9 mouse cellular contexts compared by ENCODE assay signal in genomic region chr5:122050832-122051105, GRCm38 (mm10). TPM values are rescaled to one million over a fixed set of nuclear protein-coding genes. Genes with fewer than 3 reads are reported as not detected.
A peak's percentile ranks its signal among the peaks of the same experiment; 100 is the strongest.
DNase-seq lines count a peak whose midpoint lies in the region; ATAC-seq and TF ChIP-seq lines count a peak whose summit lies in the region.
"Had no signal": no experiment of that assay in that cellular context is flagged by ENCODE, and none has a peak within 500 bp of the region (broad histone marks: within the 10 kb centered on the region; RNA-seq: fewer than 3 reads in every experiment).

No protein-coding gene starts in this region.

- peaks cover 64% of the 10 kb centered on the region for H3K27me3 ChIP-seq in heart, embryonic 10.5 days (ENCODE audit: insufficient read depth, poor library complexity, severe bottlenecking)
- no peaks in the 10 kb centered on the region for H3K27me3 ChIP-seq in ES-Bruce4 (ENCODE audit: control insufficient read depth, insufficient read depth, low read length, poor library complexity, severe bottlenecking)
- H3K27me3 ChIP-seq in forebrain, embryonic 14.5 days (replicated peaks; ENCODE audit: control insufficient read depth, insufficient read depth, low read length): no peaks in the 10 kb centered on the region
- peaks cover 41% of the 10 kb centered on the region for H3K27me3 ChIP-seq in liver, embryonic 14.5 days (ENCODE audit: control insufficient read depth, insufficient read depth, low read length)

- WGBS in heart, embryonic 10.5 days: 7% methylated on average over 8 of the region's 8 CpGs
- 11% methylated on average over 8 of the region's 8 CpGs for WGBS in forebrain, embryonic 14.5 days
- WGBS in liver, embryonic 14.5 days (ENCODE audit: insufficient replicate concordance): 9% methylated on average over 8 of the region's 8 CpGs

- no peaks in the 10 kb centered on the region for H3K36me3 ChIP-seq in heart, embryonic 10.5 days
- H3K36me3 ChIP-seq in ES-Bruce4 (ENCODE audit: control insufficient read depth, insufficient read depth, low read length, poor library complexity, severe bottlenecking): no peaks in the 10 kb centered on the region
- H3K36me3 ChIP-seq in forebrain, embryonic 14.5 days (ENCODE audit: control insufficient read depth, insufficient read depth, low read length): no peaks in the 10 kb centered on the region
- no peaks in the 10 kb centered on the region for H3K36me3 ChIP-seq in liver, embryonic 14.5 days (replicated peaks; ENCODE audit: control insufficient read depth, insufficient read depth, low read depth)

- H3K4me3 ChIP-seq in heart, embryonic 10.5 days: peak overlapping the region; percentile 88
- peak overlapping the region; percentile 62 for H3K4me3 ChIP-seq in ES-Bruce4 (ENCODE audit: low read depth, low read length)
- H3K4me3 ChIP-seq in forebrain, embryonic 14.5 days (ENCODE audit: low read depth, low read length): peak overlapping the region; percentile 78; the same call in 1 of the 2 replicates
- no peak overlapping the region for H3K4me3 ChIP-seq in liver, embryonic 14.5 days (ENCODE audit: insufficient read depth in 1 of 2, low read depth in 2 of 2, low read length in 2 of 2)

- TF ChIP-seq CTCF in ES-Bruce4 (IDR thresholded peaks at IDR 0.05; ENCODE audit: low read depth, low read length): peak; percentile 29
- TF ChIP-seq CTCF in liver, embryonic 14.5 days (IDR thresholded peaks at IDR 0.05; ENCODE audit: low read depth): no peak

- H3K4me1 ChIP-seq in heart, embryonic 10.5 days: peaks cover 52% of the 10 kb centered on the region
- no peaks in the 10 kb centered on the region for H3K4me1 ChIP-seq in ES-Bruce4 (ENCODE audit: control insufficient read depth, insufficient read depth, low read length)
- H3K4me1 ChIP-seq in forebrain, embryonic 14.5 days (ENCODE audit: control insufficient read depth, insufficient read depth, low read length): peaks cover 45% of the 10 kb centered on the region
- peaks cover 0 to 4% of the 10 kb centered on the region in 2 experiments; a peak in 1 of 4 replicates for H3K4me1 ChIP-seq in liver, embryonic 14.5 days (replicated peaks; ENCODE audit: control insufficient read depth in 2 of 2, insufficient read depth in 2 of 2, low read length in 1 of 2)

- TF ChIP-seq EP300 in ES-Bruce4 (IDR thresholded peaks at IDR 0.05; ENCODE audit: insufficient read depth, low read depth, low read length): no peak
- no peak for TF ChIP-seq EP300 in liver, embryonic 14.5 days (IDR thresholded peaks at IDR 0.05; ENCODE audit: low read depth)

- no peaks in the 10 kb centered on the region for H3K9me3 ChIP-seq in heart, embryonic 10.5 days
- no peaks in the 10 kb centered on the region for H3K9me3 ChIP-seq in ES-Bruce4 (replicated peaks; ENCODE audit: control insufficient read depth, insufficient read depth, low read length, poor library complexity, severe bottlenecking)
- no peaks in the 10 kb centered on the region for H3K9me3 ChIP-seq in forebrain, embryonic 14.5 days (replicated peaks; ENCODE audit: control insufficient read depth, low read length)
- H3K9me3 ChIP-seq in liver, embryonic 14.5 days (ENCODE audit: control insufficient read depth, low read length): no peaks in the 10 kb centered on the region

- H3K27ac ChIP-seq in heart, embryonic 10.5 days: peak overlapping the region; percentile 97; the same call in 1 of the 2 replicates
- no peak overlapping the region for H3K27ac ChIP-seq in ES-Bruce4 (ENCODE audit: insufficient read depth, low read length)
- no peak overlapping the region for H3K27ac ChIP-seq in forebrain, embryonic 14.5 days (ENCODE audit: low read depth, low read length)
- no peak overlapping the region for H3K27ac ChIP-seq in liver, embryonic 14.5 days

- TF ChIP-seq POLR2A in ES-Bruce4 (IDR thresholded peaks at IDR 0.05; ENCODE audit: insufficient read depth, low read length): no peak

- intact Hi-C loops in heart, postnatal 10 days (cut with DNase I): loop anchor here (1.0 kb wide), 1 partner anchor 39 kb away; no protein-coding TSS in a partner anchor

- DNase-seq in heart, embryonic 10.5 days (ENCODE audit: low spot score): no peak
- no peak for DNase-seq in heart, postnatal 10 days
- no peak for DNase-seq in forebrain, embryonic 14.5 days (ENCODE audit: low spot score)
- DNase-seq in liver, embryonic 14.5 days (ENCODE audit: low read depth in 3 of 3, low spot score in 3 of 3): no peak
- DNase-seq in layer of hippocampus, postnatal 14 days (ENCODE audit: low spot score in 2 of 2): no peak
- DNase-seq in urinary bladder, postnatal 25 days (ENCODE audit: low spot score): no peak
- no peak for DNase-seq in right cerebral cortex, adult 2 months (ENCODE audit: low spot score in 2 of 2)

- no peak for ATAC-seq in forebrain, embryonic 14.5 days
- no peak for ATAC-seq in liver, embryonic 14.5 days (ENCODE audit: insufficient read depth)

- H3K9ac ChIP-seq in ES-Bruce4 (ENCODE audit: low read depth, poor library complexity, severe bottlenecking): no peak overlapping the region
- H3K9ac ChIP-seq in forebrain, embryonic 14.5 days (ENCODE audit: low read length): no peak overlapping the region
- H3K9ac ChIP-seq in liver, embryonic 14.5 days (replicated peaks): no peak overlapping the region

- H3K4me2 ChIP-seq in forebrain, embryonic 14.5 days (ENCODE audit: low read length): peak overlapping the region; percentile 84
- peak overlapping the region; percentile 65 for H3K4me2 ChIP-seq in liver, embryonic 14.5 days (ENCODE audit: low read depth)

RNA-seq across cellular contexts. Expression of gene Cux2, which starts 0.9 kb away (rescaled TPM):
- 6.6 and 8.0 TPM in 2 replicates for polyA plus RNA-seq in heart, embryonic 10.5 days (2016; fragmentation: Nextera tagmentation; extraction: Ambion mirVana)
- total RNA-seq in heart, postnatal 10 days (2021): 10 to 100 TPM; 13.1 to 17.5 TPM
- polyA plus RNA-seq in ES-Bruce4 (2011; ENCODE audit: insufficient read depth, insufficient read length, low read depth, missing spikeins): 2.9 and 3.6 TPM in 2 replicates
- polyA plus RNA-seq in forebrain, embryonic 14.5 days (2014; fragmentation: Nextera tagmentation; extraction: Ambion mirVana): 16.7 and 30.0 TPM in 2 replicates
- 1.4 and 1.6 TPM in 2 replicates for polyA plus RNA-seq in liver, embryonic 14.5 days (2012; rRNA removed)
- 1.0 and 1.2 TPM in 2 replicates for polyA plus RNA-seq in liver, embryonic 14.5 days (2014; fragmentation: Nextera tagmentation; extraction: Ambion mirVana)
- total RNA-seq in layer of hippocampus, postnatal 14 days (2021): 10 to 100 TPM; 36.4 to 39.4 TPM

RNA-seq across cellular contexts. Expression of gene Myl2, which starts 50.0 kb away (rescaled TPM):
- polyA plus RNA-seq in heart, embryonic 10.5 days (2016; fragmentation: Nextera tagmentation; extraction: Ambion mirVana): 3,021 and 6,084 TPM in 2 replicates
- over 10,000 TPM; 18,908 to 21,159 TPM for total RNA-seq in heart, postnatal 10 days (2021)
- polyA plus RNA-seq in ES-Bruce4 (2011; ENCODE audit: insufficient read depth, insufficient read length, low read depth, missing spikeins): not detected in 2 replicates
- polyA plus RNA-seq in forebrain, embryonic 14.5 days (2014; fragmentation: Nextera tagmentation; extraction: Ambion mirVana): 1.0 and 1.1 TPM in 2 replicates
- polyA plus RNA-seq in liver, embryonic 14.5 days (2012; rRNA removed): 0.10 TPM in 1 of 2 replicates, not detected in the other
- polyA plus RNA-seq in liver, embryonic 14.5 days (2014; fragmentation: Nextera tagmentation; extraction: Ambion mirVana): not detected in 2 replicates
- 1 to 10 TPM; 1.6 TPM for total RNA-seq in layer of hippocampus, postnatal 14 days (2021)
- total RNA-seq: granulocyte monocyte progenitor cell, adult 5-6 weeks had no signal

Comparison
In these comparisons a context has a peak if more than half of its experiments do, and no peak if none do; other contexts are left out.
1. H3K4me3 ChIP-seq: peak in heart, embryonic 10.5 days (single experiment), ES-Bruce4 (single experiment) and forebrain, embryonic 14.5 days (single experiment); none in liver, embryonic 14.5 days (0 of 2).
2. RNA of gene Myl2, which starts 50.0 kb away (polyA plus RNA-seq): 3,021 to 6,084 TPM in heart, embryonic 10.5 days; 1.0 to 1.1 TPM in forebrain, embryonic 14.5 days, 0.10 TPM in liver, embryonic 14.5 days and not detected in ES-Bruce4; every median in the first group is over 1,000 times any median in the second.